Mouse (Mus musculus): Measurements from ENCODE around the gene Slc19a2.

DNA sequence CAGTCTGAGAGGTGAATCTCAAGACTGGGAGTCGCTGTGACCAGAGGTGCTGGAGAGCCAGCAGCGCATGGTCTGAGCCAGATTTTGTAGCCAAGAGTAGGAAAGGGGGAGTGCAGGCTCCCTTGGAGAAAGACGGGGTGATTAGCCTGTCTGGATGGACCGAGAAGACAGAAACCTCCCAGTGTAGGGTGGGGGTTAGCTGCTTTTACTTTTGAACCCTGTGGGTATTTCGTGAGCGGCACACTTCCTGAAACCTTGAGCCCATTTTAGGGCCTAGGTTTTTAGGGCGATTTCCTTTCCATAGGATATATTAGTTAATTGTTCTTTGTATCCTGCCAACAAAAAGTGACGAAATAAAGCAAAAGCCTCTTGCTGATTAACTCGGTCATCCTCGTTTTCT lies 875 bp upstream of the Slc19a2 start:
- TF ChIP-seq EP300 (IDR thresholded peaks at IDR 0.05; ENCODE audit: low read depth) (no peak), CTCF (IDR thresholded peaks at IDR 0.05; ENCODE audit: low read depth) (no peak)

Measured in liver, postnatal 0 days (tissue).